Mouse (Mus musculus): ENCODE data around the gene Plekhm3. TPM values are rescaled to one million over a fixed set of nuclear protein-coding genes. Genes with fewer than 3 reads are reported as not detected.
A peak's percentile ranks its signal among the peaks of the same experiment; 100 is the strongest.

Plekhm3 gene
- polyA plus RNA-seq, 1 experiment from 2014 or later: 10.9 TPM

DNA sequence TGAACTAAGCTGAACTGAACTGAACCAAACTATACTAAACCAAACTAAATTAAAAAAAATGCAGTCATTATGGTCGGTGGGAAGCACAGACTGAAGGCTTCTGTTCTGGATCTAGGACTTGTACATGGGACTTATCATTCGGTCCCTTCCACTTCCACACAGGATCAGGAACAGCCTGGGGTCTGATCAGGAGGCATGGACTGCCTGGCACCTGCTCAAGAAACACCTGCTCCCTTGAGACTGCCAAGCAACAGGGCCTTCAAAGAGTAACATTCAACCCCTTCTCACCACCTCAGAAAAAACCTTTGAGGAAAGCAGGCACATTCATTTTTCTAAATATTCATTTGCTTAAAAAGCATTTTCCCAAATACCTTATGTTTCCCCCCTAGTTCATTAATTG lies 103.4 kb downstream of the Plekhm3 start:
- WGBS: 37% methylated on average over 2 of the region's 2 CpGs
- Histone ChIP-seq H3K27me3 (replicated peaks; ENCODE audit: control insufficient read depth, insufficient read depth, low read length) (no peaks in the 10 kb centered on the region), H3K4me1 (replicated peaks; ENCODE audit: control insufficient read depth, insufficient read depth, low read length) (peaks cover 24% of the 10 kb centered on the region), H3K4me2 (ENCODE audit: low read length) (no peak overlapping the region), H3K27ac (ENCODE audit: low read length) (0 out of 2 replicates have a peak overlapping the region, but pooled peaks have one; percentile 17), H3K9ac (replicated peaks; ENCODE audit: low read depth, low read length) (no peak overlapping the region), H3K9me3 (ENCODE audit: control insufficient read depth, low read length) (no peaks in the 10 kb centered on the region), H3K36me3 (ENCODE audit: control insufficient read depth, insufficient read depth) (no peaks in the 10 kb centered on the region), H3K4me3 (replicated peaks; ENCODE audit: low read length) (no peak overlapping the region)
- ATAC-seq: peak; percentile 51; the same call in 1 of the 2 replicates

DNA sequence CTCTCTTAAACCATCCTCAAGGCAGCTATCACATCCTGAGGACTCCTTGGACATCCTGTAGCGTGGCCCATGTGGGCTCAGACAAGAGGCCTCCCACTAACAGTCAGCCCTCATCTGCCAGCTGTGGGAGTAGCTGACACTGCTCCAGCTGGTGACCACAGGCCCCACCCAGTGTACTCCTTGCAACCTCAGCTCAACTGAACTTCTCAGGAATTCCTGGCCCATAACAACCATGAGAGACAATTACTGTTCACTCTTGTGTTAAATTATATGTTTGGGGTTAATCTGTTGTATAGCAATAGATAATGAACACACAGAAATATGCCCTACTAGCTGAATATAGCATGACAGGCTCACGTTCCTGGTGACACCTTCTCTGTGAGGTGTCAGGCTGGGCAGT lies 104.4 kb downstream of the Plekhm3 start:
- H3K27me3 ChIP-seq (replicated peaks; ENCODE audit: control insufficient read depth, insufficient read depth, low read length): no peaks in the 10 kb centered on the region
- WGBS: 68% methylated on average over 2 of the region's 2 CpGs
- H3K27ac ChIP-seq (ENCODE audit: low read length): no peak overlapping the region
- ATAC-seq: no peak
- H3K4me1 ChIP-seq (replicated peaks; ENCODE audit: control insufficient read depth, insufficient read depth, low read length): peaks cover 27% of the 10 kb centered on the region
- H3K9me3 ChIP-seq (ENCODE audit: control insufficient read depth, low read length): no peaks in the 10 kb centered on the region
- H3K4me2 ChIP-seq (ENCODE audit: low read length): no peak overlapping the region
- H3K9ac ChIP-seq (replicated peaks; ENCODE audit: low read depth, low read length): no peak overlapping the region
- H3K36me3 ChIP-seq (ENCODE audit: control insufficient read depth, insufficient read depth): no peaks in the 10 kb centered on the region
- H3K4me3 ChIP-seq (replicated peaks; ENCODE audit: low read length): no peak overlapping the region

DNA sequence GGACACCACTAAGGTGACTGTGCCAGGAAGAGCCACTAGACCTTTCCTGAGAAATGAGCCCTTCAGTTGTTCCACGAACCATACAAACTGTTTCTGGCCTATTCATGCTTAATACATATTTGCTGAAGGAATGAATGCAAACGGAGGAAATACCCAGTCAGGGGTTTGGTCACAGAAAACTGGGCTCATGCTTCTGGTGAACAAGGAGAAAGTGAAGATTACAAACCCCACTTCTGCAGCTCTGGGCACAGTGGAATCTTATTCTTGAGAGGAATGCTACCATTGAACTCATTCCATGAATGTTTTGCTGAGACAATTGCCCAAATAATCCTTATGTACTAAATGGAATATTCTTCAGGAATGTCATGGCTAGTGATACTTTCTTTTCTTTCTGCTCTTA lies 106.3 kb downstream of the Plekhm3 start:
- no peak overlapping the region for H3K9ac ChIP-seq (replicated peaks; ENCODE audit: low read depth, low read length)
- H3K27me3 ChIP-seq (replicated peaks; ENCODE audit: control insufficient read depth, insufficient read depth, low read length): no peaks in the 10 kb centered on the region
- no peak for ATAC-seq
- WGBS: 72% methylated on average over 2 of the region's 2 CpGs
- H3K36me3 ChIP-seq (ENCODE audit: control insufficient read depth, insufficient read depth): no peaks in the 10 kb centered on the region
- H3K9me3 ChIP-seq (ENCODE audit: control insufficient read depth, low read length): no peaks in the 10 kb centered on the region
- no peak overlapping the region for H3K4me3 ChIP-seq (replicated peaks; ENCODE audit: low read length)
- no peak overlapping the region for H3K4me2 ChIP-seq (ENCODE audit: low read length)
- no peak overlapping the region for H3K27ac ChIP-seq (ENCODE audit: low read length)
- H3K4me1 ChIP-seq (replicated peaks; ENCODE audit: control insufficient read depth, insufficient read depth, low read length): peaks cover 27% of the 10 kb centered on the region

DNA sequence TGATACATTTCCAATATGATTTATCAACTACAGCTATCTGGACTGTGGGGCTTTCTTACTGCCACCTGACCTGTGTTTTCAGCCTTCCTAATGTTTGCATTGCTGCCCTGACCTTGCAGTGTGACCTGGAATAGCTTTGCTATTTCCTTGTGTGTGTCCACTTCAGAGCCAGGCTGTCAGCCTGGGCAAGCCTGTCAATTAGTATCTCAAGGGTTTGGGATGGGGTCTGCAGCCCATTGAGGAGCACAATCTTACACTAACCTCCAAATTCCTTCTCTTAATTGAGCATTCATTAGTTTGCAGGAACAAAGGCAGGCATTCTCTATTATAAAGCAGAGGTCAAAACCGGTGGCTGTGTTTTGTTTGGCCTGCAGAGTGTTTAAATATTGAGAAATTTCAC lies 107.6 kb downstream of the Plekhm3 start:
- no peak for ATAC-seq
- no peak overlapping the region for H3K4me3 ChIP-seq (replicated peaks; ENCODE audit: low read length)
- H3K4me1 ChIP-seq (replicated peaks; ENCODE audit: control insufficient read depth, insufficient read depth, low read length): peaks cover 18% of the 10 kb centered on the region
- WGBS: 4% methylated on average over 1 of the region's 1 CpGs
- no peak overlapping the region for H3K27ac ChIP-seq (ENCODE audit: low read length)
- H3K9me3 ChIP-seq (ENCODE audit: control insufficient read depth, low read length): no peaks in the 10 kb centered on the region
- H3K27me3 ChIP-seq (replicated peaks; ENCODE audit: control insufficient read depth, insufficient read depth, low read length): no peaks in the 10 kb centered on the region
- no peak overlapping the region for H3K4me2 ChIP-seq (ENCODE audit: low read length)
- H3K36me3 ChIP-seq (ENCODE audit: control insufficient read depth, insufficient read depth): no peaks in the 10 kb centered on the region
- H3K9ac ChIP-seq (replicated peaks; ENCODE audit: low read depth, low read length): no peak overlapping the region

DNA sequence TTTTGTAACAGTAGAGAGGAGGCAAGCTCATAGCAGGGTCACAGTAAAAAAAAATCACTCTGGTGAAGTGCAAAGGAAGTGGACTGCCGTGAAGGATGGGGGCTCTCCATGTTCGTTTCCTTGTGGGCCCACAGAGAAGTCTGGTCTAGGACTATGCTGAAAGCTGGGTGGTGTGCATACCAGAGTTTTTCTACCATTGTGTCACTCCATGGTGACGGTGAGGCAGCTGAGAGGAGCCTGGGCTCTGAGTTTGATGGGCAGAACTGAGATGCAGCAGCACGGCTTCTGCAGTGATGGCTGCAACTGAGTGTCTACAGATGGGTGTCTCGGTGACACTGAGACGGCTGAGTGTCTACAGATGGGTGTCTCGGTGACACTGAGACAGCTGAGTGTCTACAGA lies 108.5 kb downstream of the Plekhm3 start:
- peaks cover 9% of the 10 kb centered on the region for H3K4me1 ChIP-seq (replicated peaks; ENCODE audit: control insufficient read depth, insufficient read depth, low read length)
- H3K9me3 ChIP-seq (ENCODE audit: control insufficient read depth, low read length): no peaks in the 10 kb centered on the region
- no peak overlapping the region for H3K4me3 ChIP-seq (replicated peaks; ENCODE audit: low read length)
- H3K4me2 ChIP-seq (ENCODE audit: low read length): no peak overlapping the region
- no peaks in the 10 kb centered on the region for H3K27me3 ChIP-seq (replicated peaks; ENCODE audit: control insufficient read depth, insufficient read depth, low read length)
- 55% methylated on average over 7 of the region's 7 CpGs for WGBS
- ATAC-seq: no peak
- no peak overlapping the region for H3K9ac ChIP-seq (replicated peaks; ENCODE audit: low read depth, low read length)
- no peak overlapping the region for H3K27ac ChIP-seq (ENCODE audit: low read length)
- H3K36me3 ChIP-seq (ENCODE audit: control insufficient read depth, insufficient read depth): no peaks in the 10 kb centered on the region

DNA sequence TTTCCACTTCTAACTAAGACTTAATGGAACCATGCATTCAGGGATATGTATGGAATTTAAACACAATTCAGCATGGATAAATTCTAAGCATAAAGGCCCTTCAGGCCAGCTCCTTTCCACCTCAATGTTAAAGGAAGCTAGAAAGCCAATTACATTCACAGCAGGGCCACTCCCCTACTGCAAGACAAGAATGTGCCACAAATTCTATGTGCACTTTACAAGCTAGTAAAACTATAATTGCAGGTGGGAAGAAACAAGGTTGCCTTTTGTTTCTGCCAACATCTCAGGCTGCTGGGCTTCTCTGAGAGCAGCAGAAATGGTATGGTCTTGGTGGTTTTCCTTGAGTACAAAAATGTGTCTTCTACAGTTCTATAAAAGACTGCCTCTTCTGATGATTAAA lies 109.1 kb downstream of the Plekhm3 start:
- Histone ChIP-seq H3K4me3 (replicated peaks; ENCODE audit: low read length) (no peak overlapping the region), H3K27ac (ENCODE audit: low read length) (no peak overlapping the region), H3K9ac (replicated peaks; ENCODE audit: low read depth, low read length) (no peak overlapping the region), H3K4me1 (replicated peaks; ENCODE audit: control insufficient read depth, insufficient read depth, low read length) (peaks cover 7% of the 10 kb centered on the region), H3K9me3 (ENCODE audit: control insufficient read depth, low read length) (no peaks in the 10 kb centered on the region), H3K4me2 (ENCODE audit: low read length) (no peak overlapping the region), H3K36me3 (ENCODE audit: control insufficient read depth, insufficient read depth) (no peaks in the 10 kb centered on the region), H3K27me3 (replicated peaks; ENCODE audit: control insufficient read depth, insufficient read depth, low read length) (no peaks in the 10 kb centered on the region)
- no peak for ATAC-seq

DNA sequence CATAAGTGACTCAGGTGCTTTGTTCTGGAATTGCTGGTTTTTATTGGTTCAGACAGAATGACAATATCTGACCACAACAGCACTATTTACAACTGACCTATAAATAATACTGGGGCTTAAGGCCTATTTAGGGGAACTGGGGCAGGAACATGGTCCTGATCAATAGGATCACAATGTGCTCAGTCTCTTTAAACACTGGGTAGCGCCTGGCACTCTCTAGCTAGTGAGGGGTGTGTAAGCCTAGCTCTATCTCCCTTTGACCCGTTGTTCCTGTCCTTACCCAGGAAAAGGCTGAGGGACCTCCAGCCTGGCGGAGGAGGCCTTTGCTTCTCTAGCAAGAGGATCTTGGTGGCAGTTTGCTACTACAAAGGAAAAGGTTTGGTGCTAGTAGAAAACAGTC lies 111.6 kb downstream of the Plekhm3 start:
- Histone ChIP-seq H3K9ac (replicated peaks; ENCODE audit: low read depth, low read length) (no peak overlapping the region), H3K9me3 (ENCODE audit: control insufficient read depth, low read length) (no peaks in the 10 kb centered on the region), H3K36me3 (ENCODE audit: control insufficient read depth, insufficient read depth) (no peaks in the 10 kb centered on the region), H3K27ac (ENCODE audit: low read length) (no peak overlapping the region), H3K4me2 (ENCODE audit: low read length) (no peak overlapping the region), H3K4me1 (replicated peaks; ENCODE audit: control insufficient read depth, insufficient read depth, low read length) (peaks cover 6% of the 10 kb centered on the region; the same call in 1 of the 2 replicates), H3K4me3 (replicated peaks; ENCODE audit: low read length) (no peak overlapping the region), H3K27me3 (replicated peaks; ENCODE audit: control insufficient read depth, insufficient read depth, low read length) (no peaks in the 10 kb centered on the region)
- 68% methylated on average over 3 of the region's 3 CpGs for WGBS
- no peak for ATAC-seq

DNA sequence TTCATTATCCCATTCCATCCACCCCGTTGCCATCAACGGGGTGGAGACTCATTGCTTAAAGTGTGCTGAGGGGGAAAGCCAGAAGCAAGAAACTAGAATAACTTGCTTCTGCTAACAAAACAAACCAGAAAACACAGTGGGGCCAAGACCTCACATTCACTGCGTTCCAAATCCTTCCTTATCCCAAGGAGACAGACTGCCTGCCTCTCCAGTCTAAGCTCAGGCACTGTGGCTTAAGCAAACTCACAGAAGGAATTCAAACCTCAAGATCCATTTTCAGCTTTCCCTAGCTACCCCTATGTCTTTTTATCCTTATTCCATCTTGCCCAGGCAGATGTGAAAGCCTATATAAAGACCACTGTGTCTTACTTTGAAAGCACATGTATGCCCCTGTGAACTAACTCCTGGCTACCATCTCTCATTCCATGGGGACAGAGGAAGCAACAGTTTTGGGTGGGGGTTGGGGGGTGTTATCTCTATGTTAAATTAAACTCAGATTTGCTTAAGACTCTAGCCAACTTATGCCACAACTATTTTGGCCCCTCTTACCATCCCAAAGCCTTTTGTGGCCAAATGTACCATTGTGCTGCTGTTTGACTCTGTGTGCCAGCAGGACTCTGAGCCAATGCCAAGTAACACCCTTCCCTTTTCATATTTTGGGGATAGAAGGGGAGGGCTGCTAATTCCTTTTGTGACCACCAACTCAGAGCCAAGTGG lies 112.6 kb downstream of the Plekhm3 start:
- H3K4me2 ChIP-seq (ENCODE audit: low read length): no peak overlapping the region
- no peak overlapping the region for H3K27ac ChIP-seq (ENCODE audit: low read length)
- ATAC-seq: no peak
- no peaks in the 10 kb centered on the region for H3K27me3 ChIP-seq (replicated peaks; ENCODE audit: control insufficient read depth, insufficient read depth, low read length)
- peaks cover 3% of the 10 kb centered on the region; the same call in 1 of the 2 replicates for H3K4me1 ChIP-seq (replicated peaks; ENCODE audit: control insufficient read depth, insufficient read depth, low read length)
- H3K36me3 ChIP-seq (ENCODE audit: control insufficient read depth, insufficient read depth): no peaks in the 10 kb centered on the region
- 82% methylated on average over 3 of the region's 3 CpGs for WGBS
- H3K9ac ChIP-seq (replicated peaks; ENCODE audit: low read depth, low read length): no peak overlapping the region
- H3K9me3 ChIP-seq (ENCODE audit: control insufficient read depth, low read length): no peaks in the 10 kb centered on the region
- no peak overlapping the region for H3K4me3 ChIP-seq (replicated peaks; ENCODE audit: low read length)

DNA sequence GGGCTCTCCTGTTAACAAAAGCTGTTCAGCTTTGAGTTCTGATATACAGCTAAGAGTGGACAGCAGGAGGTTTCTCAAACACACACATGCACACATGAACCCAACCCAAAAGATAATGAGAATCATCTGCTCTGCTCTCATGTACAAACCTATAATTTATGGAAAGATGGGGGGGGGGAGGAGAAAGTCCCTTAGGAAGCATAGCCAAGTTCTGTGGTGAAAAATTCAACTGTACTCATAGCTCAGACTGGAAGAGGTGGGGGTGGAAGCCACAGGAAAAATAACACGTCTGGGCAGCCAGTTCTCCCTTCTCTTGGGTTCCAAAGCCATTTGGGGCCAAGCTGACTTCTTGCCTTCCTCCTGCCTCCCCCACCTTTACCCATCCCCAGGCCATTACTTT lies 115.7 kb downstream of the Plekhm3 start:
- H3K4me2 ChIP-seq (ENCODE audit: low read length): no peak overlapping the region
- H3K27me3 ChIP-seq (replicated peaks; ENCODE audit: control insufficient read depth, insufficient read depth, low read length): no peaks in the 10 kb centered on the region
- no peaks in the 10 kb centered on the region for H3K36me3 ChIP-seq (ENCODE audit: control insufficient read depth, insufficient read depth)
- no peaks in the 10 kb centered on the region for H3K4me1 ChIP-seq (replicated peaks; ENCODE audit: control insufficient read depth, insufficient read depth, low read length)
- H3K27ac ChIP-seq (ENCODE audit: low read length): no peak overlapping the region
- ATAC-seq: no peak
- 63% methylated on average over 1 of the region's 1 CpGs for WGBS
- no peaks in the 10 kb centered on the region for H3K9me3 ChIP-seq (ENCODE audit: control insufficient read depth, low read length)
- no peak overlapping the region for H3K4me3 ChIP-seq (replicated peaks; ENCODE audit: low read length)
- H3K9ac ChIP-seq (replicated peaks; ENCODE audit: low read depth, low read length): no peak overlapping the region

DNA sequence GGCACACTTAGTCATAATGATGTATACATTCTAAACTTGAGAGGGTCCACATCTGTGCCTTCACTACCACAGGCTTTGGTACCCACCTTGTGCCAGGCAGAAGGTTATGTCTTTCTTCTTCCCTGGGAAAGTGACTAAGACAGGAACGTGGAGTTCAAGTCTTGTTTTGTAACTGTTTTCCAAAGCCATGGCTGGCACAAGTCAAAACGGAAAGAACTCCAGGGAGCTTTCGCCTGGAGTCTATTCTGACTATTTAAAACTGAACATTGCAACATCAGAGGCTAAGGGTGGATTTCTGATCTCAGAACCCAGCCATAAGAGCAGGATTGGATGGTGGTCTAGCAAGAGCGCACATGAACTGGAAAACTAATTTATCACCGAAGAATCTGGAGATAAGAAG lies 120.0 kb downstream of the Plekhm3 start:
- no peaks in the 10 kb centered on the region for H3K4me1 ChIP-seq (replicated peaks; ENCODE audit: control insufficient read depth, insufficient read depth, low read length)
- no peaks in the 10 kb centered on the region for H3K27me3 ChIP-seq (replicated peaks; ENCODE audit: control insufficient read depth, insufficient read depth, low read length)
- H3K9me3 ChIP-seq (ENCODE audit: control insufficient read depth, low read length): no peaks in the 10 kb centered on the region
- no peak overlapping the region for H3K9ac ChIP-seq (replicated peaks; ENCODE audit: low read depth, low read length)
- H3K27ac ChIP-seq (ENCODE audit: low read length): no peak overlapping the region
- H3K36me3 ChIP-seq (ENCODE audit: control insufficient read depth, insufficient read depth): no peaks in the 10 kb centered on the region
- ATAC-seq: no peak
- 94% methylated on average over 5 of the region's 5 CpGs for WGBS
- H3K4me2 ChIP-seq (ENCODE audit: low read length): no peak overlapping the region
- no peak overlapping the region for H3K4me3 ChIP-seq (replicated peaks; ENCODE audit: low read length)

All from forebrain, embryonic 16.5 days (tissue).